Mouse (Mus musculus): ENCODE measurements at regions not wholly inside any gene's neighbourhood (a gene's known extent, or its start where the extent isn't known, plus 50 kb on each side); places are given as distances from the start of the nearest gene placed in this dataset.

DNA sequence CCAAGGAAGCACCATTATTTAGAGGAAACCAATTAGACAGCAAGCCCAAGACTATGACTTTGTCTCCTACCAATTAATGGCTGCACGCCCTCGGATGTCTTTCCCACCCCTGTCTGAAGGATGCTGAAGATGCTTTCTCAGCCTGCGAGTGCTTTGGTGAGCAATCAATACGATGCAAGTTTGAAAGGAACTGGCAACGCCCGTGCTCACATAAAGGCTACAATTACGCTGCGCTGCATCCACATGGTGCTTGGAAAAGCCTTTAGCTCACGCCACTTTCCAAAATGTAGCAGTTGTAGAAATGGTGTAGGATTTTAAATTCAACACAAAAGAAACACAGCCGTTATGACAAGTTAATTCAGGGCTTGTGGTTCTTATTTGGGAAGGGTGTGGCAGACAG is 136.5 kb upstream of the Slc22a23 start:
- TF ChIP-seq POLR2A (IDR thresholded peaks at IDR 0.05; ENCODE audit: borderline replicate concordance, insufficient read depth, low read length) (no peak), CTCF (IDR thresholded peaks at IDR 0.05; ENCODE audit: borderline replicate concordance, insufficient read depth, low read depth, low read length) (no peak)

Measured in cerebellum, adult 2 months (tissue).